In the genomic region with DNA sequence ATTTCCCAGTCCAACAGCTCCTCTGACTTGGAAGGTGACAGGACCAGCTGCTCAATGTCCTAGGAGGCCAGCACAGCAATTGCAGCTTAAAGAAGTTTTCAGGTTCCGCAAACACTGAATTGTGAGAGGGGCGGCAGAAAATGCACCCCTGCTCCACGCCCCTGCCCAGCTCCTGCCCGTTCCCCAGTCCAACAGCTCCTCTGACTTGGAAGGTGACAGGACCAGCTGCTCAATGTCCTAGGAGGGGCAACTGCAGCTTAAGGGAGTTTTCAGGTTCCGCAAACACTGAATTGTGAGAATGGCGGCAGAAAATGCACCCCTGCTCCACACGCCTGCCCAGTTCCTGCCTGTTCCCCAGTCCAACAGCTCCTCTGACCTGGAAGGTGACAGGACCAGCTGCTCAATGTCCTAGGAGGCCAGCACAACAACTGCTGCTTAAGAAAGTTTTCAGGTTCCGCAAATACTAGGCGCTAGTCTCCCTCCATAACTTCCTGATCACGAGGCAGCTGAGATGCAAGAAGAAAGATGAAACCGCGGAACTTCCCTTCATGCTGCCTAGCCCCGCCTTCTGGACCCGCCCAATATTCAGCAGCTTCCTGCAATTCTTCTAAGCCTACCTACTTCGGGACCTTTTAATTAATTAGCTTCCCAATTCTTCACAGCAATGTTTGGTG, we compare ENCODE assay signal across 8 mouse cellular contexts. TPM values are rescaled to one million over a fixed set of nuclear protein-coding genes. Genes with fewer than 3 reads are reported as not detected.
DNase-seq lines count a peak whose midpoint lies in the region; ATAC-seq and TF ChIP-seq lines count a peak whose summit lies in the region.
"Not testable (repeated sequence)": the region's sequence is repeated elsewhere in the genome, so short reads cannot be mapped to it uniquely, and the experiment has no call there.

TSS of gene Zfp984 (minus strand) at position 497 of the 674 bp plus-strand sequence.

- H3K4me1 ChIP-seq in cortical plate, adult 2 months (ENCODE audit: control insufficient read depth, insufficient read depth, low read length); hindbrain, embryonic 12.5 days; neural tube, embryonic 12.5 days: not testable (repeated sequence)

- peak within 1 kb of the TSS; percentile 65 for H3K4me2 ChIP-seq in hindbrain, embryonic 12.5 days (replicated peaks)
- peak within 1 kb of the TSS; percentile 70 for H3K4me2 ChIP-seq in neural tube, embryonic 12.5 days (replicated peaks)

- not testable (repeated sequence) for TF ChIP-seq POLR2A in cortical plate, adult 2 months (IDR thresholded peaks at IDR 0.05; ENCODE audit: extremely low read depth, insufficient read depth, low read length)

- not testable (repeated sequence) for H3K36me3 ChIP-seq in hindbrain, embryonic 12.5 days; neural tube, embryonic 12.5 days

- H3K27ac ChIP-seq in cortical plate, adult 2 months (ENCODE audit: insufficient read depth, low read length); neural tube, embryonic 12.5 days: not testable (repeated sequence)
- peak within 1 kb of the TSS; percentile 63 for H3K27ac ChIP-seq in gastrocnemius, adult 2 months
- H3K27ac ChIP-seq in hindbrain, embryonic 12.5 days: peak within 1 kb of the TSS; percentile 52; the same call in 1 of the 2 replicates

- peak within 1 kb of the TSS; percentile 31 for H3K4me3 ChIP-seq in cortical plate, adult 2 months (ENCODE audit: insufficient read depth, low read length)
- H3K4me3 ChIP-seq in gastrocnemius, adult 2 months: peak within 1 kb of the TSS; percentile 67
- peak within 1 kb of the TSS; percentile 43 for H3K4me3 ChIP-seq in hindbrain, embryonic 12.5 days
- H3K4me3 ChIP-seq in neural tube, embryonic 12.5 days: peak within 1 kb of the TSS; percentile 41

- not testable (repeated sequence) for TF ChIP-seq CTCF in cortical plate, adult 2 months (IDR thresholded peaks at IDR 0.05; ENCODE audit: extremely low read depth, insufficient read depth, low read length); gastrocnemius, adult 2 months (IDR thresholded peaks at IDR 0.05)

- ATAC-seq in hindbrain, embryonic 12.5 days (ENCODE audit: low FRiP score): 0 out of 2 replicates have a peak, but pooled peaks have one; percentile 56
- ATAC-seq in neural tube, embryonic 12.5 days (ENCODE audit: low FRiP score, low read depth): peak; percentile 56; the same call in 1 of the 2 replicates

- peak within 1 kb of the TSS; percentile 57 for H3K9ac ChIP-seq in hindbrain, embryonic 12.5 days
- H3K9ac ChIP-seq in neural tube, embryonic 12.5 days: peak within 1 kb of the TSS; percentile 33

- H3K27me3 ChIP-seq in hindbrain, embryonic 12.5 days; neural tube, embryonic 12.5 days (replicated peaks): not testable (repeated sequence)

- intact Hi-C loops in gastrocnemius, adult 2 months (cut with DNase I): not testable (repeated sequence)

- WGBS in hindbrain, embryonic 12.5 days: 18% methylated on average over 15 of the region's 15 CpGs
- WGBS in neural tube, embryonic 12.5 days: 13% methylated on average over 15 of the region's 15 CpGs

- DNase-seq in ES-CJ7 (ENCODE audit: low read depth, low spot score): peak; percentile 65
- peak; percentile 42 for DNase-seq in gastrocnemius, adult 2 months
- peak; percentile 52 to 69 for DNase-seq in kidney, postnatal 4 days
- DNase-seq in lung, postnatal 10 days: peak; percentile 73
- peak; percentile 35 to 42 for DNase-seq in thymus, adult 18-20 months

- H3K9me3 ChIP-seq in hindbrain, embryonic 12.5 days (replicated peaks); neural tube, embryonic 12.5 days: not testable (repeated sequence)

RNA-seq across cellular contexts. Expression of gene Zfp984, which starts in this region (rescaled TPM):
- polyA plus RNA-seq in cortical plate, adult 2 months (2012; rRNA removed): 3.7 and 4.0 TPM in 2 replicates
- 1 to 10 TPM; 1.1 TPM for total RNA-seq in gastrocnemius, adult 2 months (2021)
- 6.6 TPM in 2 replicates for polyA plus RNA-seq in hindbrain, embryonic 12.5 days (2016; fragmentation: Nextera tagmentation; extraction: Ambion mirVana)
- polyA plus RNA-seq in neural tube, embryonic 12.5 days (2016; fragmentation: Nextera tagmentation; extraction: Ambion mirVana): 4.3 and 6.3 TPM in 2 replicates
